Mouse (Mus musculus) spleen, postnatal 4 days (tissue): ENCODE data around the gene H1fnt.

ENCODE experiments used
- DNase-seq, 2 experiments: peaks; one replicate each; pipeline ENCODE4 v3.0.0; 2022; ENCODE audit warnings: low spot score in 2 of 2

Gene H1fnt

GRCm38 (mm10) chr15:98257193-98257592 lies at the start of gene H1fnt:
H1fnt (minus strand) TSS chr15:98257293.
- no peak for DNase-seq

GRCm38 (mm10) chr15:98295628-98296551 lies 38.8 kb upstream of the H1fnt start, which contains the start of gene Zfp641:
Zfp641 (minus strand) TSS chr15:98296161.
- no peak for DNase-seq

GRCm38 (mm10) chr15:98293651-98294050 lies 36.6 kb upstream of the H1fnt start:
- DNase-seq = no peak

GRCm38 (mm10) chr15:98288566-98288965 lies 31.5 kb upstream of the H1fnt start:
- no peak for DNase-seq

- DNase-seq = no peak
Measured at GRCm38 (mm10) chr15:98286418-98286817, 29.3 kb upstream of the H1fnt start.

- DNase-seq = no peak
Measured at GRCm38 (mm10) chr15:98257776-98258175, 683 bp upstream of the H1fnt start.

- DNase-seq = no peak
Measured at GRCm38 (mm10) chr15:98256271-98256670, 822 bp downstream of the H1fnt start.

- DNase-seq = no peak
Measured at GRCm38 (mm10) chr15:98235442-98235841, 21.7 kb downstream of the H1fnt start.

GRCm38 (mm10) chr15:98234350-98234749 lies 22.7 kb downstream of the H1fnt start, which contains the start of gene Olfr286:
Olfr286 (minus strand) TSS chr15:98234450.
- DNase-seq = no peak

GRCm38 (mm10) chr15:98226096-98226495 lies 31.0 kb downstream of the H1fnt start:
- no peak for DNase-seq

GRCm38 (mm10) chr15:98225610-98226009 lies 31.5 kb downstream of the H1fnt start:
- no peak for DNase-seq

GRCm38 (mm10) chr15:98222377-98222776 lies 34.7 kb downstream of the H1fnt start:
- no peak for DNase-seq

GRCm38 (mm10) chr15:98220877-98221276 lies 36.2 kb downstream of the H1fnt start, which contains the start of the genes Gm44579 and Olfr287:
Gm44579 (minus strand) TSS chr15:98220977.
Olfr287 (minus strand) TSS chr15:98221056.
- DNase-seq = no peak

- no peak for DNase-seq
Measured at GRCm38 (mm10) chr15:98214130-98214529, 43.0 kb downstream of the H1fnt start.

- DNase-seq = no peak
Measured at GRCm38 (mm10) chr15:98213336-98213870, 43.7 kb downstream of the H1fnt start.

- no peak for DNase-seq
Measured at GRCm38 (mm10) chr15:98209676-98210075, 47.4 kb downstream of the H1fnt start.
